Mouse (Mus musculus) adrenal gland (tissue): ENCODE measurements at regions not wholly inside any gene's neighbourhood (a gene's known extent, or its start where the extent isn't known, plus 50 kb on each side); places are given as distances from the start of the nearest gene placed in this dataset.

Experiments used
- intact Hi-C: fragments of 180-260 bp; cut with DNase I; formaldehyde crosslinking; loops from one replicate; pipeline ENCODE4 v1.15.1; 2025

- intact Hi-C loops = loop anchor here (10.0 kb wide), 1 partner anchor 1561 kb away; no protein-coding TSS in a partner anchor
These were observed 223.1 kb upstream of the Slc35b3 start for GRCm38 (mm10) chr13:39183715-39184179.

GRCm38 (mm10) chr13:39161980-39162379, 201.3 kb upstream of the Slc35b3 start:
- intact Hi-C loops = no loop called here

GRCm38 (mm10) chr13:39127942-39128341, 167.3 kb upstream of the Slc35b3 start:
- intact Hi-C loops = no loop called here

- intact Hi-C loops = no loop called here
These were observed 131.4 kb upstream of the Slc35b3 start for GRCm38 (mm10) chr13:39092058-39092457.

- intact Hi-C loops = no loop called here
These were observed 123.9 kb upstream of the Slc35b3 start for GRCm38 (mm10) chr13:39084544-39084943.

GRCm38 (mm10) chr13:39074211-39074610, 113.5 kb upstream of the Slc35b3 start:
- intact Hi-C loops = no loop called here

- intact Hi-C loops = no loop called here
These were observed 71.6 kb upstream of the Slc35b3 start for GRCm38 (mm10) chr13:39032263-39032662.

- intact Hi-C loops = no loop called here
These were observed 59.5 kb upstream of the Slc35b3 start for GRCm38 (mm10) chr13:39020168-39020567.

- intact Hi-C loops = loop anchor here (5.0 kb wide), 2 partner anchors 159 to 324 kb away; no protein-coding TSS in a partner anchor
These were observed 51.0 kb upstream of the Slc35b3 start for GRCm38 (mm10) chr13:39011696-39012095.
